Mouse (Mus musculus) left cerebral cortex, adult 18-20 months (tissue): ENCODE results near the gene Itpr2. TPM values are rescaled to one million over a fixed set of nuclear protein-coding genes. Genes with fewer than 3 reads are reported as not detected.
"Not testable (repeated sequence)": the region's sequence is repeated elsewhere in the genome, so short reads cannot be mapped to it uniquely, and the experiment has no call there.

Experiments
- DNase-seq, 2 experiments: peaks; one replicate each; pipeline ENCODE4 v3.0.0; 2021 to 2022; ENCODE audit warnings: low spot score in 2 of 2, mixed read lengths in 1 of 2
- total RNA-seq, 2 experiments: library from RNA; stranded (reverse); gene quantifications; 2 replicates each; pipeline ENCODE4 v1.2.3; 2021

Gene Itpr2
- total RNA-seq, 2 experiments from 2014 or later: 10.7 to 13.3 TPM

DNA sequence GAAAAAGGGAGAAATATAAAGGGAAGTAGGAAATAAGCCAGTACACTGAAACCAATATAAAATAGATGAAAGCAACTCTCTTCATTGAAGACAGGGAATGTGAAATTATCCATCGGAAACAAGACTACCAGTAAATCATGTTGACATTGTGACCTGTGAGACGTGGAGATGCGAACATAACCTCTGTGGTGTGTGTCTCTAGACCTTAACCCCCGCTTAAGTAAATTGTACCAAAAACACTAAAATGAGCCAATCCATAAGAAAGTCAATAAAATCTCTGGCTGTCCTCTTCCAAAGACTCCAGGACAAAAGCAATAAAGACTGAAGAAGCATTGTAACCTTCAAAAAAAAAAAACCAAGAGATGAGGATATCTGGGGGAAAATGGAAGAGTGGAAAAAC is 31.6 kb downstream of the Itpr2 start:
- no peak for DNase-seq

DNA sequence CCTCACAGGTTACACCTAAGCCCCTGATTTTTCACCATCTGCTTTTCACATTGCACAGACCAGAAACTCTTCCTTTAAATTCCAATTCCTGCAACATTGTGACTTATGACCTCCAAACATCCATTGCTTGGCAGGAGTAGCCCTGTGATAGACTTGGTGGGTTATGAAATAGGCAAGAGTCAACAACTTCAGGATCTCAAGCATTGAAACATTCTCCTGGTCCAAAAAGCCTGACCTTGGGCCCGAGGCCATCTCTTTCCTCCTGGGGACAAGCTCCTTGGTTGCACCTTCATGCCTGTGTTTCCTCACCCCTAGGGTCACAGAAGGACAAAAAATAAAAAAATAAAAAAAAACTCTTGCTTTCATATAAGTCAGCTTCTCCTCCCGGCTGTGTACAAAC is 32.1 kb downstream of the Itpr2 start:
- DNase-seq: no peak

DNA sequence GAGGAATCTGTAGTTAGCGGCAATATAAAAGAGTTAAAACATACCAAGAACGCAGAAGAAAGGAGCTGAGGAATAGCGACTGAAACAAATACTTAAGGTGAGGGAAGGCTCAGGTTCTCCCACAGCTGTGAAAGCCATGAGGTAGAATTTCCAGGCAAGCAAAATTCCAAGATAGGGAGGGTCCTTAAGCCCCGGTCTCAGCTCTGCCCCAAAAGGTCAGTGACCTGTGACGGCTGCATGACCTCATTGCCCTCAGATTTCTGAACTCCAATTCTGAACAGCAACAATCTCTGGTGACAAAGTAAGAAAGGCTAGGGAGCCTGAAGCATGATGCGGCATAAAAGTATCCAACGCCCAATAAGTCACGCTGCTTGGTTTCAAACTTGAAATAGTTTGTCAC is 33.7 kb downstream of the Itpr2 start:
- DNase-seq: no peak

DNA sequence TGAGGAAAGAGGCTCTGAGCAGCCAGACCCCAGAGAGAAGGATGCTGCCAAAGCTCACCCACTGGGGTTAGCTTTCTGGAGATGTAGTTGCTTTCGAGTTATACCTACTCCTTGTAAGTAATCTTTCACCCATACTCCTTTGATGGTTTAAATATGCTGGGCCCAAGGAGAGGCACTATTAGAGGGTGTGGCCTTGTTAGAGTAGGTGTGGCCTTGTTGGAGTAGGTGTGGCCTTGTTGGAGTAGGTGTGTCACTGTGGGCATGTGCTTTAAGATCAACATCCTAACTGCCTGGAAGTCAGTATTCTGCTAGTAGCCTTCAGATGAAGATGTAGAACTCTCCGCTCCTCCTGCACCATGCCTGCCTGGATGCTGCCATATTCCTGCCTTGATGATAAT is 37.4 kb downstream of the Itpr2 start:
- not testable (repeated sequence) for DNase-seq

DNA sequence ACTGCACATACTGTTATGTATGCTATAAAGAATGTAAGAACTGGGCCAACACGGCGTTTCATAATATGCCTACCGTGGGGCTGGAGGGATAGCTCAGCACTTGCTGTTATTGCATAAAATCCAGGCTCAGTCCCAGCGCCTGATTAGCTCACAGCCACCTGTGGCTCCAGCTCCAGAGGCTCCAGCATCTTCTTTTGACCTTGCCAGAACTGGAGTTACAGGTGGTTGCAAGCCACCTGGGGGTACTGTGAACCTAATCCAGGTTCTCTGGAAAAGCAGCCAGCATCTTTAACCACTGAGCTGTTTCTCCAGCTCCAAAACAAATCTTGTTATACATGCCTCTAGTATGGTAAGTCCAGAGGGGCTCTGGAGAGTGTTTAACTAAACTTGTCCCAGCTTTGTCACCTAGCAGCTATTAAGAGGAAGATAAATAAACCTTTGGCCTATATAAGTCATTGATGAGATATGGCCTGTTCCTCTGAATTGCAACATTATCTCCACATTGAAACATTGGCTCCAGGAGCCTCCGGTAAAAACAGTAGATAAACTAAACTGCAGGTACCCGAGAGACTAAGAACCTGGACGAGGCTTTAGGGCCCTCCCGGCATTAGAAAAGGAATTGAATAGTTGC is 37.9 kb downstream of the Itpr2 start:
- no peak for DNase-seq

DNA sequence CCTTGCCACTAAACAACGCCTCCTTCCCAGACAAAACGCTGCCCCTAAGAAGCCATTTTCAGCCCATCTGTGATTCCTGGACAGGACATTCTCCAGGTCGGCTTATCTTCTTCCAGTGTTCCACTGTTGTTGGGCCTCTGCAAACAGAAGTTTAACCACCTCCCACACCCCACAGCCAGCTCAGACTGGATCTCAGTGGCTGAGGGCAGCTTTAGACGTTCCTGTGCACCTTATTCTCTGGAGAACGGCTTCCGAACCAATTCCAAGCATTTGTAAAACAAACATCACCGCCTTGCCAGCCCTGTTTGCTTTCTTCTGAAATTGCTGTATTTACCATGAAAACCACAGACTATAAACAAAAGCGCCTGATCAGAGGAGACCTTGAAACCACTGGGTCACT is 41.1 kb downstream of the Itpr2 start:
- DNase-seq: no peak

DNA sequence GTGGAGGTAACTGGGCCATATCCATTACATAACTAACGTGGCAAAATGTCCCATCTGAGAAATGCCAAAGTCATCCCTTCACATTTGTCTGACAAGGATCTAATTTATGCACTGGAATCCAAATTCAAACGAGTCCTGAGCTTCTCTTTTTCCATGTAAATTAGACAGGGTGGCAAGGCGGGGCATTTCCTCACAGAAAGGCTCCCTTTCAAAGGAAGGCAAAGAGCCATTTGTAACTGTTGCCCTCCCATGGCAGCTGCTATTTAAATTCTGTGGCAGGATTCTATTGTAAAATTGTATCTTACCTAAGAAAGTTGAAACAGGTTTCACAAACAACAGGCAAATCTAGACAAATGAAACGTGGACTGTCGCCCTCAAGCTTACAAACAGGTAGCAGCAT is 43.6 kb downstream of the Itpr2 start:
- DNase-seq: no peak

DNA sequence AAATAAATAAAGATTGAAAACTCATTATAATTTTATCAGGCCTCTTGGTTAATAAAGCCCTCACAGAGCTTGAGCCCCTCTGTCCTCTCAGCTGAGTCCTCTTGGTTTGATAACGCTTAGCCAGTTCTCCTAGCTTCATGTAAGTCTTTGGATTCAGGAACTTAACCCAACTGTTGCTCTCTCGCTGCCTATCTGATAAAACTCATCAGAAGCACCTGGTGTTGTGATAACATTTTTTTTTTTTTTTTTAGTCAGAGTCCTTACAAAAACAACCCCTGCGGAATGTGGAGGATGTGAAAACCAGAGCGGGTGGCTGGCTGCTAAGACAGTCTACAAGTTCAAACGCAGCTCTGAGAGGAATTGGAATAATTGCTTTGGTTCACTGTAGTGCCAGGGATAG is 45.3 kb downstream of the Itpr2 start:
- DNase-seq: no peak

DNA sequence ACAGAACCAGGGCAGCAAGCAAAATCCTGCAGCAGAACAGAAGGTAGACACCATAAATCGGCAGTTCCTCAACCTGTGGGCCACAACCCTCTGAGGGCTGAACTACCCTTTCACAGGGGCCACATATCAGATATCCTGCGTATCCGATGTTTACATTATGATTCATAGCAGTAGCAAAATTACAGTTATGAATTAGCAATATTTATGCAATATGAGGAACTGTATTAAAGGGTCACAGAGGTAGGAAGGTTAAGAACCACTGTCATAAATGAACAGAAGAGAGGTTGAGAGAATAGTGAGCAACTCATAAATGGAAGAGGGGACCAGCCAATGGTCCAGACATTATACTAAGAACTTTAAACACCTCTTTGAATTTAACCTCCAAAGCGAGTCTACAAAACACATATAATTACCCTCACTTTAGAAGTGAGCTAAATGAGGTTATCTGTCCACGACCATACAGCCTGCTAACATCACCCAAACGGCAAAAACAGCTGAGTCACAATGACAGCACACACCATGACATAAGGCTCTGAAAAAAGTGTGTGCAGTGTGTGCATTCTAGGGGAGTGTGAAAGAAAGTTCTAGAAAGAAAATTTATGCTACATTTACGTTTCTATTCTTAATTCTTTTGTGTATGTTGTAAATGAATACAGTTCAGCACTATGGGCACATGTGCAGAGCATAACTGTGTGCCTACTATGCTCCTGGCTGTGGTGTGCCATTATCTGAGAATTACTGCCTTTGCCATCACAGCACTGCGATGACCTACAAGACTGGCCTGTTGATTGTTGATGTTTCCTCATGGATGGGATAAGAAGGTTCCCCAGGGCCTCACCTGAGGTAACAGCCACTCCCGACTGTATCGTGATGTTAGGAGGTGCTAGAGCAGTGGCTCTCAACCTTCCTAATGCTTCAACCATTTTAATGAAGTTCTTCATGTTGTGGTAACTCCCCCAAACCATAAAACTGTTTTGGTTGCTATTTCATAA is 47.2 kb downstream of the Itpr2 start:
- no peak for DNase-seq

DNA sequence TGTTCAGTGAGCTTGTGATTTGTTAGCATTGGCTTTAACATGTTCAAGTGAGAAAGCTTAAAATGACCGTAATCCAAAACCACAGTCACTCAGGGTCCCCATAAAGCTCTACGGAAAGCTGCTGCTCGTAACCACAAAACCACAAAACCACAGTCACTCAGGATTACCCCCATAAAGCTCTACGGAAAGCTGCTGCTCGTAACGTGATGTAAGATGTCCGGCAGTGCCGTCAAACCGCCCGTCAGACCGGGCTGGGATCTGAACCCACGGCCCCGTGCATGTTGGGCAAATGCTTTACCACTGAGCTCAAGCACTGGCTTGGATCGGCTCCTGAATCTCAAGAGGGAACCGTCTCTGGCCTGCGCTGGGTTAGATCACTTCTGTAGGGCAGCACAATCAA is 49.5 kb downstream of the Itpr2 start:
- no peak for DNase-seq

DNA sequence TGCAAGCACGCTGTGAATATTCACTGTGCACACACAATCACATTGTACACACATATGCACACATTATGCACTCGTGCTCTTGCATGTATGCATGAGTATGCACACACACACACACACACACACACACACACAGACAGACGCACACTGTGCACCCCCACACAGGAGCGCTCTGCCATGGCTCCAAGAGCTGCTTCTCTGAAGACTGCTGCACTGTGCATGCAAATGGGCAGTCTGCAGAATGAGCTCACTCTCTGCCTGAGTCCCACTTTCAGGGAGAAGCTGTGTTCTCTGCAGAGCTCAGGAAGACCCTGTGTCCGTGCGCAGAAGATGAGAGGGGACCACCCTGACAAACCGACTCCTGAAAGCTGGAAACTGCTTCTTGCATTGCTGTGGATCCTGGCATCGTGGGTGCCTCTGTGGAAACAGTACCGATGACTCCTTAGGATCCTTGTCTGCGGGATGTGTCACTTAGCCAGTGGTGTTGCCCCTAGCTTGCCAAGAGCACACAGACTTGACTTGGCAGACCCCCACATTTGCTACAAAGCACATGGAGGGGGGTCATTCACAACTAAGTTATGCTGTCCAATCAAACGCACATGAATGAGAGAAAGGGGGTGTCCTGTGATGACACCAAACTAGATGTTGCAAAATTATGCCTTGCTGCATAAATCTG is 55.9 kb downstream of the Itpr2 start:
- DNase-seq: peak in 1 of 2 experiments; percentile 8

DNA sequence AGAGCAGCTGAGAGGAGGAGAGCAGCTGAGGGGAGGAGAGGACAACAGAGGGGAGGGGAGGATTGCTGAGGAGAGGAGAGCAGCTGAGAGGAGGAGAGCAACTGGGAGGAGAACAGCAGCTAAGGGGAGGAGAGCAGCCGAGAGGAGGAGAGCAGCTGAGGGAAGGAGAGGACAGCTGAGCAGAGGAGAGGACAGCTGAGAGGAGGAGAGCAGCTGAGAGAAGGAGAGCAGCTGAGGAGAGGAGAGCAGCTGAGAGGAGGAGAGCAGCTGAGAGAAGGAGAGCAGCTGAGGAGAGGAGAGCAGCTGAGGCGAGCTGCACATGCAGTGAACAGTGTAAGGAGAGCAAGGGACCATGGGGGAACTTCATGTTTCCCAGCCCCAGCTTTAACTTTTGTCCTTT is 62.2 kb downstream of the Itpr2 start:
- no peak for DNase-seq

DNA sequence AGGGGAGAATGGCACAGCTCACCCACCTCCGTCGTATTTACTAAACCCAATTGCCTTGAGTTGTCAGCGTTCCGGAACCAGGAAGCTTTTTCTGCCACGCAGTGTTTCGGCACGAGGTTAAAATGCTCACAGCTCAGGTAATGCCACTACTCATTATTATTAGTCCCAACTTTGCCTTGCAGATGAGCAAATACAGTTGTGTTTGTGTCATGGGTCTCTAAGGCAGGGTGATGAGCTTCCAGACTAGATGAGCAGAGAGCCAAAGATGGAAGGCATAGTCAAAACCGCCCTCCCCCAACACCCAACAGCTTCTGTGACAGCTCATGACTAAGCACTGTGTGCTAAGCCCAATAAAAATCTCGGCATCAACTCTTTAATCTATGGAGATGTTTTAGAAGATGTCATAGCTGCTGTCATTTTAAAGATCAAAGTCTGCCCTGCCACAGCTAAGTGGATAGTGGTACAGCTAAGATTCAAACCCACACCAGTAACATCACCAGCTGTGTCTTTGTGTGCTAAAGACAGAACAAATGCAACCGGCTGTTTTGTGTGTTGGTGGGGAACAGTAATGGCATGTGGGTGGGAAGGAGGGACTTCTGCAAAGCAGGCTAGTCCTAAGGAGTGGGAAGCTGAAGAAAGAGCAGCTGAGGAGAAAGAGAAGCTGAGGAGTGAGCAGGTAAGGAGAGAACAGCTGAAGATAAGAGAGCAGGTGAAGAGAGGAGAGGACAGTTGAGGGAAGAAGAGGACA is 62.8 kb downstream of the Itpr2 start:
- peak in 1 of 2 experiments; percentile 13 for DNase-seq

DNA sequence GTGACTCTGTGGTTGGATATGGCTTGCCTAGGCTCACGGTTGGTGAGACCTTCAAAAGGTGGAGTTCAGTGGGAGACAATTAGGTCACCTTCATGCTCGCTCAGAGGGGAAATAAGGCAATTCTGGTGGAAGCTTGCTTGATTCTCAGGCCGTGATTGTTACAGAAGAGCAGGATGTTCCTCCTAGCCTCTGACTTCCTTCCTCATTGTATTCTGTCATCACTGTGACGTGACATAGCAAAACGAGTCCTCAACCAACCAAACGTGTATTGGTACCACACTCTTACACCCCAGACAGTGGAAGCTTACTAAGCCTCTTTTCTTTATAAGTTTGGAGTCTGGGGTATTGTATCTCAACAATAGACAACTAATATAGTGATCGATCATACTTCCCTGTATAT is 64.0 kb downstream of the Itpr2 start:
- DNase-seq: no peak

DNA sequence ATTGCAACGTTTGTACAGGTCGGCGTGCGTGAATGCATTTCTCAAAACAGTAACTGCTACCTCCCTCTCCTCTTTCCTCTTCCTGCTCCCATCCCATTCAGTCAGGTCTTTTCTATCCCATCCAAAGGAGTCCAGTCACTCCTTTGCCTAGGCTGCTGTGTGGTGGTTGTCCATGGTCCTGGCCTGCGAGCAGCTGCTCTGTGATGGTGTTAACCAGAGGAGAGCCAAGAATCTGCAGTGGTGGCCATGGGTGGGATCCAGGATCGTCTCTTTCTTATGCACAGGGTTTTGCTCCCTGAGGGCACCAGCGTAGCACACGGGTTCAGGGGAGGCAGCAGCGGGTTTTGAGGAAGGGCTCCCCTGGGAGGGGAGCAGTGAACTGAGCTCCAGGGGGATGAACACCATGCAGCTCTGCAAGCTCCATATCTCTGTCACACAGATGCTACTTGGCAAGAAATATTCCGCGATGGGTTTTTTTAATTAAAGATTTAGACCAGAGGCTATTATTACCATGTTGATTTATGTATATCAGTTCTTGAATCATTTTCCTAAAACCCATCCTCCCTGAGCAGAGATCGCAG is 65.0 kb downstream of the Itpr2 start:
- no peak for DNase-seq

DNA sequence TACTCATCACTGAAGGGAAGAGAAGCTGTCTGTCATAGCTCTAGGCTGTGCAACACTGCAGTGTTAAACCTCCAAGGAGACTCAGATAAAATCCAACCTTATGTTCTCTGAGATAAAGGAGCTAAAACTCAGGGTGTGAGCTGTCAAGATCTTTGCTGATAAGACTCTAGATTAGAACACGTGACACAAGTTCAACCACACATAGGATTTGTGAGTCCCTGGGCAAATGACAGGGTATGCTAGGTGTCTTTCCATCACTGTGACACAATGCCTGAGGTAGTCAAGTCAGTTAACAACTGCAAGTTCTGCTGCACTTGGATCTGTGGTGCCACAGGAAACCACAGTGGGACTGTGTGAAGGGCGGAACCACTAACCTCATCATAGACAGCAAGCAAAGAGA is 67.8 kb downstream of the Itpr2 start:
- no peak for DNase-seq

DNA sequence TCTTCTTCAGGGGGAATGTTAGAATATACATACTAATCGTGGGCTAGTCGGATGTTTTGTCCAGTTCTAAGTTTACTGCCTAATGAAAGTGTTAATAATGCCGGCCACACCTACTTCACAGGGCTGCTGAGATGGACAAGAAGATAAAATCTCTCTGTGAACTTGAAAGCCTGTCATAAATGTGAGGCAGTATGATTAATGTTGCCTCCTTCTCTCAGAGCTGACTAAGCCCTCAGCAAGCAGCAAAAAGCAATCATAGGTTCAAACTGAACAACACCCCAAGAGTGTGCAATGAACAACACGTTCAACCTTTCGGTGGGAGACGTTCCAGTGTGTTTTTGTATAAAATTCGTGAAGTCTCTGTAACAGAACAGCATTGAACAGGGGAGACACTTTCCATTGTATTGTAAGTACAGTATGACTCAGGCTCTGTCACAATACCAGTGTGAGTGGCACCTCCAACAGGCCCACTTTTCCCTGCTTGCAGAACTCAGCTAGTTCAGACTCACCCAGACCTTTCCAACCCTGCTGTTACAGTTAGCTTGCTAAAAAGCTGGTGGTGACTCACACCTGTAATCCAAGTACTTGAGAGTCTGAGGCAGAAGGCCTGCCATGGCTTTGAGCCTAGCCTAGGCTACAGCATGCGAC is 69.7 kb downstream of the Itpr2 start:
- DNase-seq: no peak

DNA sequence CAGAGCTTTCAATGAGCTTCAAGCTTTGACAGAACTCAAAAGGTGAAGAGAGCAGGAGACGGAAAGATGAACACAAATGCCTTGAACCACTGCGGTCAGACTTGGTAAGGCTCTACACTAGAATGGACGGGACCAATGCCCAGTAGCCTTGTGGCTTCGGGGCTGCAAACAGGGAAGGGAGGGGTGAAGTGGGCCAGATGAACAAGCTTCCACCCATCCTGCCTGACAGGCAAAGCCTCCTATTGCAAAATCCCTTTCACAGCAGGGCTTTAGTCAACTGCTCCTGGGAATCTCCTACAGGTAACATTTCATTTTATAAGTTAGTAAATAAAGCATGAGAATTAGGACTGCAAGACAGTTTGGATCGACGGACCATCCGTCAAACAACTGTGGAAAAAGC is 70.2 kb downstream of the Itpr2 start:
- DNase-seq: no peak

DNA sequence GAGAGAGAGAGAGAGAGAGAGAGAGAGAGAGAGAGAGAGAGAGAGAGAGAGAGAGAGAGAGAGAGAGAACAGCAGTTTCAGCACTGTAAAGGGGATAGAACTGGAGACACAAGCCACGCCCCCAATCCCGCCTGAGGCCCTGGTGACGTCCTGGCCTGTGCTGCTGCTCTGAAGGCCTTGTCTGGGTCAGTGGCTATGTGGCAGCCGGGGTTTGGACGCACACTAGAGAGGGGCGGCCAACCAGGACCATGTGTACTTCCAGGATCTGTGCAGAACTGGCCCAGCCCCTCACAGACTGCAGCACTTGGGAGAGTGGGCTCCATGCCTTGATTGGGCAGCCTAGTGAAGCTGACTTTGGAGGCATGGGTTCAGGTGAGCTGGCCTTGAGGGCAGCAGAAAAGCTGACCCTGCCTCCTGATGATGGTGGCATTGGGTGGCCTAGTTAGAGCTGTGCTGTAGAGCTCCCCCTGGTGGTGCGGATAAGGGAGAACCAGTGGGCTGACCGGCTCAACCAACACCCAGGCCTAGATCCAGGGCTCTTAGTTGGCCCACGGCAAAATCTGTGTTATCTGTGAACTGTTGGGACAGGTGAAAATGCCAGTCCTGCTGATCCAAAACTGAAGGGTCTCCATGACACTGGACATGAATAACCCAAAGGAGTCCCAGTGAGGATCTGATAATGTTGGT is 72.2 kb downstream of the Itpr2 start:
- peak; percentile 18 to 43 for DNase-seq

DNA sequence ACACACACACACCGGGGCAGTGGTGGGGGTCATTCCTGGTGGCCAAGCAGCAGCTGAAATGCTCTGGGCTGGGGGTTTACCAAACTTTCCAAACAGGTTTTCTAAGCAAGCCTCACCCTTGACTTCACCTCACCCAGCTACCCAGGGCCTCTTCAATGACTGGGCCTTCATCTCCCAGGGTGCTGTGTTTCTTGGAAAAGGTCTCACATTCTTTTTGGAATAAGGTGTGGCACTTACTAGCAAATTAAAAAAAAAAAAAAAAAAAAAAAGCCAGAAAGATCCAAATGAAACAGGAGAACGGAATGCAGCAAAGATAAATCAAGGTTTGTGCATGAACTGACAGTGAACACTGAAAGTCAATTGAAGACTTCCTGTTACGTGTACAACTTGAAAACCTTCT is 77.2 kb downstream of the Itpr2 start:
- DNase-seq: no peak
